Mouse (Mus musculus) liver, embryonic 14.5 days (tissue): ENCODE results near the gene Pdgfa. TPM values are rescaled to one million over a fixed set of nuclear protein-coding genes. Genes with fewer than 3 reads are reported as not detected.

Experiments
- ATAC-seq: fragments of 200-750 bp; cut with Nextera tagmentation; 2 replicates; pipeline ENCODE4 v1.8.0; 2017; ENCODE audit warnings: moderate number of reproducible peaks, mild to moderate bottlenecking, moderate library complexity; ENCODE audit not compliant: insufficient read depth
- DNase-seq, 3 experiments: peaks; one replicate each; pipeline ENCODE4 v3.0.0-alpha.2; 2012 to 2013; ENCODE audit warnings: low read depth in 3 of 3, low spot score in 3 of 3
- H3K27ac ChIP-seq: fragments of 300-500 bp; sonication (generic); 2 replicates; pipeline ENCODE4 v1.5.1; 2014; ENCODE audit warnings: moderate library complexity, mild to moderate bottlenecking, control low read depth, inconsistent platforms
- H3K27me3 ChIP-seq: fragments of 300-500 bp; sonication (generic); 2 replicates; pipeline ENCODE4 v1.6.1; 2014; ENCODE audit warnings: mild to moderate bottlenecking, low read length, moderate library complexity; ENCODE audit not compliant: control insufficient read depth, insufficient read depth
- H3K36me3 ChIP-seq: fragments of 300-500 bp; sonication (generic); replicated peaks from 2 replicates; pipeline ENCODE4 v1.6.1; 2014; ENCODE audit warnings: low read depth; ENCODE audit not compliant: control insufficient read depth, insufficient read depth
- H3K4me1 ChIP-seq, 2 experiments: fragments of 200-500 bp in 1 of 2; fragments of 300-500 bp in 1 of 2; sonication (generic) in 1 of 2; replicated peaks; 2 replicates each; pipeline ENCODE4 v1.6.1; 2012 to 2014; ENCODE audit warnings: antibody characterized with exemption in 1 of 2, inconsistent platforms in 1 of 2, low read length in 1 of 2; ENCODE audit not compliant: control insufficient read depth in 2 of 2, insufficient read depth in 2 of 2
- H3K4me2 ChIP-seq: fragments of 300-500 bp; sonication (generic); 2 replicates; pipeline ENCODE4 v1.6.1; 2014; ENCODE audit warnings: low read depth, mild to moderate bottlenecking, control low read depth, moderate library complexity
- H3K4me3 ChIP-seq, 2 experiments: fragments of 200-500 bp in 1 of 2; fragments of 300-500 bp in 1 of 2; sonication (generic) in 1 of 2; 2 replicates each; pipeline ENCODE4 v1.5.1; 2012 to 2014; ENCODE audit warnings: low read depth in 2 of 2, low read length in 2 of 2, mild to moderate bottlenecking in 2 of 2, control low read depth in 1 of 2, inconsistent platforms in 1 of 2, moderate library complexity in 1 of 2; ENCODE audit not compliant: insufficient read depth in 1 of 2
- H3K9ac ChIP-seq: fragments of 300-500 bp; sonication (generic); replicated peaks from 2 replicates; pipeline ENCODE4 v1.6.1; 2014; ENCODE audit warnings: mild to moderate bottlenecking, control low read depth, moderate library complexity
- H3K9me3 ChIP-seq: fragments of 300-500 bp; sonication (generic); 2 replicates; pipeline ENCODE4 v1.6.1; 2016; ENCODE audit warnings: low read length, mixed read lengths; ENCODE audit not compliant: control insufficient read depth
- CTCF ChIP-seq: IDR thresholded peaks from 2 replicates; pipeline ENCODE4 v1.5.1; 2016; ENCODE audit warnings: antibody characterized with exemption, low read depth, control low read depth
- EP300 ChIP-seq: IDR thresholded peaks from 2 replicates; pipeline ENCODE4 v1.6.1; 2016; ENCODE audit warnings: antibody characterized with exemption, low read depth
- WGBS: fragments of 180-500 bp; shearing (Covaris S2); extraction: QIAGEN DNeasy Blood & Tissue Kit; methylation state at CpG from one replicate; pipeline ENCODE4 v1.1.7; 2014; ENCODE audit not compliant: insufficient replicate concordance; 5-methylcytosine and 5-hydroxymethylcytosine counted together
- polyA plus RNA-seq, 2 experiments: library from polyadenylated mRNA; depleted of rRNA in 1 of 2; stranded (reverse) in 1 of 2; unstranded in 1 of 2; fragments of >200 nt; fragmentation: Nextera tagmentation in 1 of 2; extraction: Ambion mirVana in 1 of 2; gene quantifications; 2 replicates each; pipeline versions ENCODE4 v1.2.1 to v1.2.3; 2012 to 2014

Gene Pdgfa
- polyA plus RNA-seq, 2 experiments: 0.39 to 1.5 TPM

DNA sequence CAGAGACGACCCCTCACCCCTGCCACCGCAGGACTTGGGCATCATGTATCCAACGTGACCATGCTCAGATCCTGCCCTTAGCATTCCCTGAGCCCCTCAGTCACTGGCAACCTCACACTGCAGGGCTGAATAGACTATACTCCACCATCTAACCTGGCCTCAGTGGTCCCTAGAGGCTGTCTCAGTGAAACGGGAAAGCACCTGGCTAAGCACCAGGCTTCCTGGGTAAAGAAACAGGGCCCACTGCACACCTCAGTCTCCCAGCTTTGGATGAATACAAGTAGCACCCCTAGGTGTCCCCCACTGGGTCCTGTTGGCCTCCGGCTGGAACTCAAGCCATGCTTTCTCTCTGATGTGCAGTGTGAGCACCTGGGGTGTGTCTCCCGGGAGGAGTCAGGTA is 23.7 kb downstream of the Pdgfa start:
- no peak overlapping the region for H3K27ac ChIP-seq
- no peak overlapping the region for H3K9ac ChIP-seq
- H3K4me3 ChIP-seq: no peak overlapping the region
- no peaks in the 10 kb centered on the region for H3K27me3 ChIP-seq
- DNase-seq: no peak
- no peaks in the 10 kb centered on the region for H3K9me3 ChIP-seq
- H3K4me1 ChIP-seq: no peaks in the 10 kb centered on the region
- TF ChIP-seq EP300: no peak
- TF ChIP-seq CTCF: no peak
- ATAC-seq: no peak
- H3K36me3 ChIP-seq: no peaks in the 10 kb centered on the region
- 65% methylated on average over 6 of the region's 6 CpGs for WGBS
- H3K4me2 ChIP-seq: no peak overlapping the region

GRCm38 (mm10) chr5:138971405-138971804 is 25.8 kb downstream of the Pdgfa start:
- H3K9me3 ChIP-seq: no peaks in the 10 kb centered on the region
- no peak overlapping the region for H3K27ac ChIP-seq
- no peaks in the 10 kb centered on the region for H3K27me3 ChIP-seq
- no peak for DNase-seq
- ATAC-seq: no peak
- TF ChIP-seq CTCF (no peak), EP300 (no peak)
- no peak overlapping the region for H3K9ac ChIP-seq
- no peaks in the 10 kb centered on the region for H3K36me3 ChIP-seq
- H3K4me1 ChIP-seq: no peaks in the 10 kb centered on the region
- H3K4me3 ChIP-seq: no peak overlapping the region
- WGBS: 48% methylated on average over 9 of the region's 9 CpGs
- H3K4me2 ChIP-seq: no peak overlapping the region

DNA sequence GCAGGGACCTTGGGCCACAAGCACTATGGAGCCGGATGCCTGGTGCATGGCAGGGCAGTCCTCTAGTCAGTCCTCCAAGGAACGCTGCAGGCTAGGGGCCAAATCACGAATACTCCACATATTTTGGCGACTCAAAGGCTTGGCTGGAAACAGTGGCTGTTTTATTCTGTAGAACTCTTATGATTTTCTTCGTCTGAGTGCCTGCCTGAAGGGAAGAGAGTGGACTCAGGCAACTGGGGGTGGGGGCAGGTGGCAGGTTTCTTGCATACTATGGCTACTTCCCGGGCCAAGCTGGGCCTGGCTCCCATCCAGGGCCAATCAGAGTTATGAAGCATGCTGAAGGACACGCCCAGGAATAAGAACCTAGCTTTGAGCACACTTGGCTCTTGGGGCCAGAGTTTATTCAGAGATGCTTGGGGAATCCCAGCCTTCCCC is 27.1 kb downstream of the Pdgfa start:
- WGBS: 43% methylated on average over 7 of the region's 7 CpGs
- no peaks in the 10 kb centered on the region for H3K27me3 ChIP-seq
- DNase-seq (no peak), ATAC-seq (no peak)
- no peak overlapping the region for H3K4me3 ChIP-seq
- no peaks in the 10 kb centered on the region for H3K9me3 ChIP-seq
- no peak overlapping the region; the same call in 1 of the 2 replicates for H3K9ac ChIP-seq
- H3K4me1 ChIP-seq: no peaks in the 10 kb centered on the region
- no peaks in the 10 kb centered on the region for H3K36me3 ChIP-seq
- TF ChIP-seq CTCF (no peak), EP300 (no peak)
- no peak overlapping the region for H3K27ac ChIP-seq
- H3K4me2 ChIP-seq: no peak overlapping the region

DNA sequence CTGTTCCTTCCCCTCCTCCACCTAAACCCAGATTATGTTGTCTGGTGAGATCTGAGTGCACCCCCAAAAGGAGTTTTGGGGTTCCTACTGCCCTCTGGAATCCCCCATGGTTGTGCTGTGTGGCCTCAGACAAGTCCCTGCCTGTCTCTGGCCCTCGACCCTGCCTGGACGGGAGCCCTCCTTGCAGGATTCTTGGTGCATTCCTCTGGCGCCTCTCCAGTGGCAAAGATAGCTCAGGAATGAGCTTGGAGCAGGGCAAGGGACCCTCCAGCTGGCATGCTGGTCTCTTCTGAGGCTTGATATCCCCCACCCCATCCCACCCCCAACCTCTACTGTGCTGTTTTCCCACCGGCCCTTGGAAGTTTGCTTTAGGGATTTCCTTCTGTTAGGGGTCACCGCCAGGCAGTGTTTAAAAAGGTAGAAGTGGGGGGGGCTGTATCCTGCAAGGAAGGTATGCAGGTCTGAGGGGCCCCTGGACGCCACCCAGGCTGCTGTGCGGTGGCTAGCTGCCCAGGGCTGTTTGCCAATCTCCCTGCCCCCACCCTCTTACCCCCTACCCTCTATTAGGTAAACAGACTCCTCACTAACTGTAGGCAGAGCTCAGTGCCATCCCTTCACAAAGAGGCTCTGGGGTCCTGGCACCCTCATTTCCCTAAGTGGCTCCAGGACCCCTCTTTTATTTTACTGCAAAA is 31.0 kb downstream of the Pdgfa start:
- no peaks in the 10 kb centered on the region for H3K36me3 ChIP-seq
- H3K4me3 ChIP-seq: no peak overlapping the region
- H3K4me2 ChIP-seq: no peak overlapping the region
- no peak overlapping the region for H3K27ac ChIP-seq
- TF ChIP-seq EP300: no peak
- no peak for TF ChIP-seq CTCF
- H3K9me3 ChIP-seq: no peaks in the 10 kb centered on the region
- WGBS: 33% methylated on average over 7 of the region's 7 CpGs
- DNase-seq: no peak
- H3K9ac ChIP-seq: no peak overlapping the region
- H3K27me3 ChIP-seq: no peaks in the 10 kb centered on the region
- H3K4me1 ChIP-seq: no peaks in the 10 kb centered on the region
- no peak for ATAC-seq

DNA sequence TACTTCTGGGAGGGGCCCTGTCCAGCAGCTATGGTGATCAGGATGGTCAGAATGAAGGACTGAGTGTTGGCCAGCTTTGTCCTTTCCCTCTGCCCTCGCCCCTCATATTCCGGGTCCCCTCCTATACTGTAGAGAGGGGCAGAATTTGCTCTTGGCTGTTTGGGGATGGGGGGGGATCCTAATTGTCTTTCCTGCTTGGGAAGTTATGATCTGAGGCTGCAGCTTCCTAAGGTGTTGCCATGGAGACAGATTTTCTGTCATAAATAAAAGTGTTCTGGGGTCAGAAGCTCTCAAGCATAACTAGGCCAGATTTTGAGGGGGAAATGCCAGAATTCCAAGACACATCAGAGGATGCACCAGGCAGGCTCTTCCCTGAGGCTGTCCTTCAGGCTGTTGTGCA is 31.6 kb downstream of the Pdgfa start:
- no peaks in the 10 kb centered on the region for H3K9me3 ChIP-seq
- WGBS: 65% methylated on average over 2 of the region's 2 CpGs
- H3K27me3 ChIP-seq: no peaks in the 10 kb centered on the region
- H3K4me2 ChIP-seq: no peak overlapping the region
- H3K36me3 ChIP-seq: no peaks in the 10 kb centered on the region
- no peak overlapping the region for H3K9ac ChIP-seq
- H3K4me3 ChIP-seq: no peak overlapping the region
- DNase-seq (no peak), ATAC-seq (no peak)
- H3K4me1 ChIP-seq: no peaks in the 10 kb centered on the region
- H3K27ac ChIP-seq: no peak overlapping the region
- TF ChIP-seq CTCF (no peak), EP300 (no peak)
